Mouse (Mus musculus): ENCODE results near the gene Krtap27-1. TPM values are rescaled to one million over a fixed set of nuclear protein-coding genes. Genes with fewer than 3 reads are reported as not detected.

The Krtap27-1 gene
- total RNA-seq, 1 experiment: not detected

- H3K4me1 ChIP-seq (ENCODE audit: control insufficient read depth in 2 of 2, insufficient read depth in 2 of 2, low read length in 2 of 2, poor library complexity in 1 of 2): no peaks in the 10 kb centered on the region
- DNase-seq (ENCODE audit: low read depth, low spot score): no peak
- no peak overlapping the region for H3K9ac ChIP-seq (ENCODE audit: insufficient read depth, low read depth, low read length, poor library complexity, severe bottlenecking)
- no peaks in the 10 kb centered on the region for H3K36me3 ChIP-seq (ENCODE audit: control insufficient read depth, insufficient read depth, low read length, poor library complexity, severe bottlenecking)
- H3K27ac ChIP-seq (ENCODE audit: insufficient read depth, low read depth, low read length, poor library complexity, severe bottlenecking): no peak overlapping the region
- no peaks in the 10 kb centered on the region for H3K9me3 ChIP-seq (ENCODE audit: control insufficient read depth, insufficient read depth, low read depth, low read length)
- no peak overlapping the region for H3K4me3 ChIP-seq (ENCODE audit: insufficient read depth in 1 of 2, low read depth in 1 of 2, low read length in 2 of 2, poor library complexity in 1 of 2, severe bottlenecking in 1 of 2)
- TF ChIP-seq MAFK (IDR thresholded peaks at IDR 0.05; ENCODE audit: insufficient read depth, low read depth, low read length) (no peak), HCFC1 (IDR thresholded peaks at IDR 0.05; ENCODE audit: borderline replicate concordance, insufficient read depth, low read length) (no peak), ZC3H11A (IDR thresholded peaks at IDR 0.05; ENCODE audit: borderline replicate concordance, low read depth, low read length) (no peak), CHD2 (IDR thresholded peaks at IDR 0.05; ENCODE audit: low read depth, low read length) (no peak), ZNF384 (IDR thresholded peaks at IDR 0.05; ENCODE audit: low read depth, low read length) (no peak)
- in situ Hi-C loops (cut with MboI; ENCODE audit: low sequenced_read_pairs in 2 of 2, unreplicated experiment in 2 of 2): no loop called here
Measured at GRCm38 (mm10) chr16:88679099-88679498, 7.6 kb upstream of the Krtap27-1 start.

GRCm38 (mm10) chr16:88657426-88657825 is 14.0 kb downstream of the Krtap27-1 start:
- no peak for DNase-seq (ENCODE audit: low read depth, low spot score)

GRCm38 (mm10) chr16:88651952-88652351 is 19.5 kb downstream of the Krtap27-1 start:
- in situ Hi-C loops (cut with MboI; ENCODE audit: low sequenced_read_pairs in 2 of 2, unreplicated experiment in 2 of 2): no loop called here
- Histone ChIP-seq H3K27ac (ENCODE audit: insufficient read depth, low read depth, low read length, poor library complexity, severe bottlenecking) (no peak overlapping the region), H3K36me3 (ENCODE audit: control insufficient read depth, insufficient read depth, low read length, poor library complexity, severe bottlenecking) (no peaks in the 10 kb centered on the region), H3K4me3 (ENCODE audit: insufficient read depth in 1 of 2, low read depth in 1 of 2, low read length in 2 of 2, poor library complexity in 1 of 2, severe bottlenecking in 1 of 2) (no peak overlapping the region), H3K4me1 (ENCODE audit: control insufficient read depth in 2 of 2, insufficient read depth in 2 of 2, low read length in 2 of 2, poor library complexity in 1 of 2) (no peaks in the 10 kb centered on the region), H3K9ac (ENCODE audit: insufficient read depth, low read depth, low read length, poor library complexity, severe bottlenecking) (no peak overlapping the region), H3K9me3 (ENCODE audit: control insufficient read depth, insufficient read depth, low read depth, low read length) (no peaks in the 10 kb centered on the region)
- no peak for DNase-seq (ENCODE audit: low read depth, low spot score)
- TF ChIP-seq HCFC1 (IDR thresholded peaks at IDR 0.05; ENCODE audit: borderline replicate concordance, insufficient read depth, low read length): no peak
- no peak for TF ChIP-seq MAFK (IDR thresholded peaks at IDR 0.05; ENCODE audit: insufficient read depth, low read depth, low read length)
- TF ChIP-seq CHD2 (IDR thresholded peaks at IDR 0.05; ENCODE audit: low read depth, low read length): no peak
- no peak for TF ChIP-seq ZC3H11A (IDR thresholded peaks at IDR 0.05; ENCODE audit: borderline replicate concordance, low read depth, low read length)
- no peak for TF ChIP-seq ZNF384 (IDR thresholded peaks at IDR 0.05; ENCODE audit: low read depth, low read length)

More at GRCm38 (mm10) chr16:88657426-88657825, 14.0 kb downstream of the Krtap27-1 start:
- Histone ChIP-seq H3K27ac (ENCODE audit: insufficient read depth, low read depth, low read length, poor library complexity, severe bottlenecking) (no peak overlapping the region), H3K36me3 (ENCODE audit: control insufficient read depth, insufficient read depth, low read length, poor library complexity, severe bottlenecking) (no peaks in the 10 kb centered on the region), H3K4me1 (ENCODE audit: control insufficient read depth in 2 of 2, insufficient read depth in 2 of 2, low read length in 2 of 2, poor library complexity in 1 of 2) (no peaks in the 10 kb centered on the region), H3K9ac (ENCODE audit: insufficient read depth, low read depth, low read length, poor library complexity, severe bottlenecking) (no peak overlapping the region), H3K4me3 (ENCODE audit: insufficient read depth in 1 of 2, low read depth in 1 of 2, low read length in 2 of 2, poor library complexity in 1 of 2, severe bottlenecking in 1 of 2) (no peak overlapping the region), H3K9me3 (ENCODE audit: control insufficient read depth, insufficient read depth, low read depth, low read length) (no peaks in the 10 kb centered on the region)
- in situ Hi-C loops (cut with MboI; ENCODE audit: low sequenced_read_pairs in 2 of 2, unreplicated experiment in 2 of 2): no loop called here
- TF ChIP-seq ZNF384 (IDR thresholded peaks at IDR 0.05; ENCODE audit: low read depth, low read length): no peak
- no peak for TF ChIP-seq HCFC1 (IDR thresholded peaks at IDR 0.05; ENCODE audit: borderline replicate concordance, insufficient read depth, low read length)
- no peak for TF ChIP-seq ZC3H11A (IDR thresholded peaks at IDR 0.05; ENCODE audit: borderline replicate concordance, low read depth, low read length)
- no peak for TF ChIP-seq MAFK (IDR thresholded peaks at IDR 0.05; ENCODE audit: insufficient read depth, low read depth, low read length)

DNA sequence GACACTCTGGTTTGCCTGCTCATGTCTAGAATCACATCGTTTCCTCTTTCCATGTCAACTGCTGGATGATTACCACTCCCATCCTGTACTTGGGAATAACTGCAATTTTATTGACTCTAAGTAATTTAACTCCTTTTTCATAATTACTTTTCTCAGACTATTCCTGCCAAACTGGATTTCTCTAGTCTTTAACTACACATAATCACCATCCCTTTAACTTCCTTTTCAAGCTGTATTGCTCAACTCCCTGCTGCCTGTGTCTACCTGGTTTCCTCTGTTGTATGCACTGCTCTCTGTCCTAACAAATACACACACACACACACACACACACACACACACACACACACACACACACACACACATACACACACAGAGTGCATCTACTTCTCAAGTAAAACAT is 20.4 kb downstream of the Krtap27-1 start:
- Histone ChIP-seq H3K27ac (ENCODE audit: insufficient read depth, low read depth, low read length, poor library complexity, severe bottlenecking) (no peak overlapping the region), H3K4me3 (ENCODE audit: insufficient read depth in 1 of 2, low read depth in 1 of 2, low read length in 2 of 2, poor library complexity in 1 of 2, severe bottlenecking in 1 of 2) (no peak overlapping the region), H3K36me3 (ENCODE audit: control insufficient read depth, insufficient read depth, low read length, poor library complexity, severe bottlenecking) (no peaks in the 10 kb centered on the region), H3K9me3 (ENCODE audit: control insufficient read depth, insufficient read depth, low read depth, low read length) (no peaks in the 10 kb centered on the region), H3K4me1 (ENCODE audit: control insufficient read depth in 2 of 2, insufficient read depth in 2 of 2, low read length in 2 of 2, poor library complexity in 1 of 2) (no peaks in the 10 kb centered on the region), H3K9ac (ENCODE audit: insufficient read depth, low read depth, low read length, poor library complexity, severe bottlenecking) (no peak overlapping the region)
- DNase-seq (ENCODE audit: low read depth, low spot score): no peak
- TF ChIP-seq ZNF384 (IDR thresholded peaks at IDR 0.05; ENCODE audit: low read depth, low read length) (no peak), HCFC1 (IDR thresholded peaks at IDR 0.05; ENCODE audit: borderline replicate concordance, insufficient read depth, low read length) (no peak), CHD2 (IDR thresholded peaks at IDR 0.05; ENCODE audit: low read depth, low read length) (no peak), ZC3H11A (IDR thresholded peaks at IDR 0.05; ENCODE audit: borderline replicate concordance, low read depth, low read length) (no peak), MAFK (IDR thresholded peaks at IDR 0.05; ENCODE audit: insufficient read depth, low read depth, low read length) (no peak)
- in situ Hi-C loops (cut with MboI; ENCODE audit: low sequenced_read_pairs in 2 of 2, unreplicated experiment in 2 of 2): no loop called here

DNA sequence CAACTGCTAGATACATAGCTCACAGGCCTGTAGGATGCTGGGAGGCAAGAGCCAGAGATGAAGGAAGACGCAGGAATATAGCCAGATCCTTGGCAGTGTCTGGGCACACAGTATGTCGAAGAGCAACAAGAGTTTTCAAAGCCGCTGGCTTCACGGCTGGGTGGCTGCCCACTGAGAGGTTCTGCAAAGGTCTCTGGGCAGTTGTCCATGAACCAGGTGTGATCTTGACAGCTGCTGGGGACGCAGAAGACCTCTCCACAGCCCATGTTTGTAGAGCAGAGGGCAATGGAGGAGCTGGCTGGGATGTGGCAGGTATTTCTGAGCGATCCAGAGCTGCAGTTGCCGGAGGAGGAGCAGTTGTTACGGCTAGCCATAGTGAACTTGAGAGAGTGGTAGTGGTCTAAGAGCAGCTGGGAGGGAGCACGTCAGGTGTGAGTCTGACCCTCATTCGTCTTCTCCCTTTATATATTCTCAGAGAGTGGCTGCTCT is 24.1 kb downstream of the Krtap27-1 start, which contains the start of gene Krtap26-1:
TSS of gene Krtap26-1 (minus strand) at position 439 of the 489 bp plus-strand sequence.
- no peaks in the 10 kb centered on the region for H3K4me1 ChIP-seq (ENCODE audit: control insufficient read depth in 2 of 2, insufficient read depth in 2 of 2, low read length in 2 of 2, poor library complexity in 1 of 2)
- H3K36me3 ChIP-seq (ENCODE audit: control insufficient read depth, insufficient read depth, low read length, poor library complexity, severe bottlenecking): no peaks in the 10 kb centered on the region
- no peaks in the 10 kb centered on the region for H3K9me3 ChIP-seq (ENCODE audit: control insufficient read depth, insufficient read depth, low read depth, low read length)
- no peak within 1 kb of the TSS for H3K4me3 ChIP-seq (ENCODE audit: insufficient read depth in 1 of 2, low read depth in 1 of 2, low read length in 2 of 2, poor library complexity in 1 of 2, severe bottlenecking in 1 of 2)
- TF ChIP-seq HCFC1 (IDR thresholded peaks at IDR 0.05; ENCODE audit: borderline replicate concordance, insufficient read depth, low read length): no peak
- TF ChIP-seq CHD2 (IDR thresholded peaks at IDR 0.05; ENCODE audit: low read depth, low read length): no peak
- no peak for TF ChIP-seq ZNF384 (IDR thresholded peaks at IDR 0.05; ENCODE audit: low read depth, low read length)
- TF ChIP-seq MAFK (IDR thresholded peaks at IDR 0.05; ENCODE audit: insufficient read depth, low read depth, low read length): no peak
- no peak for TF ChIP-seq ZC3H11A (IDR thresholded peaks at IDR 0.05; ENCODE audit: borderline replicate concordance, low read depth, low read length)
- in situ Hi-C loops (cut with MboI; ENCODE audit: low sequenced_read_pairs in 2 of 2, unreplicated experiment in 2 of 2): no loop called here
- no peak within 1 kb of the TSS for H3K27ac ChIP-seq (ENCODE audit: insufficient read depth, low read depth, low read length, poor library complexity, severe bottlenecking)
- no peak within 1 kb of the TSS for H3K9ac ChIP-seq (ENCODE audit: insufficient read depth, low read depth, low read length, poor library complexity, severe bottlenecking)
- DNase-seq (ENCODE audit: low read depth, low spot score): no peak

Measured in ES-E14 (cell line).